Mouse (Mus musculus): ENCODE results near the gene Emp3.

DNA sequence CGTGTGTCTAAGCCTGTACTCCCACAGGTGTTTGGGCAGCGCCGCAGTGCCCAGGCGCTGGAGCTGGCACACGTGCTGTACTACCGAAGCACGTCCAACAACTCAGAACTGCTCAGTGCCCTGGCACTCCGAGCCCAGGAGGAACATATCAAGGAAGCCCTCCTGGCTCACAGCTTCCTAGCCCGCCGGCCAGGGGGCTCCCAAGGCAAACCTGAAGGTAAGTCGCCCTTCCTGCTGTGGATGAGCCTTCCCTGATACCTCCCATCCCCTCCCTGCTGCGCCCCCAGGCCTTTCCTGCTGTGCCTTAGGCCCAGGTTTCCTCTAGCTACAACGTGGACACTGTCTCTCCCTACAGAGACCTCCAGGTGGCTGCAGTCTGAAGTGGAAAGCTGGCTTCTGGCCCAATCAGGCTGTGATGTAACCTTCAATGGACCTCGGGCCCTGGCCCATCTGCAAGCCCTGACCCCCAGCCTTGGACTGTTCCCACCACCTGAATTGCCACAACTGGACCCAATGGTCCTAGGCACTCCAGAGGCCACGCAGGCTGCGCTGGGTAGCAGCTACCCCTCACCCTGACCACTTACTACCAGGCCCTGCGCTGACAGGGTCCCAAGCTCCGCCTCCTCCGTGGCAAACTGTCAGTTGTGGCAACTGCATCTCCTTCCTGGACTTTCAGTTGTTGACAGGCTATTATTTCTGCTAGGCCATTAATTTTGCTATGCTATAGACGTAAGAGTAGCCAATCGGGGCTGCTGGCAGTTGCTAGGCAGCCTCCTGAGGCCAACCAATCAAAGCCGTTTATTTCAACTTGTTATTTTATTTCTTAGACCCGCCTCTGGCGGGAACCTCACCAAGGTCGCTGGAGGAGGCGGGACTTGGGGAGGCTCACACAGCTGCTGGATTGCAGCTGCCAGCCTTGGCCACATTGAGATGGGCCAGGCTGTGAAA, 4.9 kb downstream of the Emp3 start:
- no peak for TF ChIP-seq CTCF (IDR thresholded peaks at IDR 0.05; ENCODE audit: low read depth, low read length)
- no peak for TF ChIP-seq GATA1 (IDR thresholded peaks at IDR 0.05; ENCODE audit: borderline replicate concordance, low read length)
- no peak for TF ChIP-seq POLR2AphosphoS5 (IDR thresholded peaks at IDR 0.05; ENCODE audit: insufficient replicate concordance, low read depth, low read length)
- TF ChIP-seq TAL1 (conservative IDR thresholded peaks at IDR 0.05; ENCODE audit: low read depth, low read length): no peak
- no peak for TF ChIP-seq GATA2 (IDR thresholded peaks at IDR 0.05; ENCODE audit: borderline replicate concordance, low read depth, low read length)
